Mouse (Mus musculus): ENCODE data around the gene Hook2. TPM values are rescaled to one million over a fixed set of nuclear protein-coding genes. Genes with fewer than 3 reads are reported as not detected.

Gene Hook2
- polyA plus RNA-seq, 1 experiment from 2014 or later: 68.6 TPM

GRCm38 (mm10) chr8:84963952-84964351 lies 26.5 kb upstream of the Hook2 start:
- Histone ChIP-seq H3K36me3 (ENCODE audit: control insufficient read depth, insufficient read depth) (peaks cover 7% of the 10 kb centered on the region; the same call in 1 of the 2 replicates), H3K4me1 (replicated peaks; ENCODE audit: control insufficient read depth, insufficient read depth, low read length) (peaks cover 6% of the 10 kb centered on the region; the same call in 1 of the 2 replicates), H3K27ac (ENCODE audit: low read depth, low read length) (no peak overlapping the region), H3K27me3 (replicated peaks; ENCODE audit: control insufficient read depth, insufficient read depth, low read length) (no peaks in the 10 kb centered on the region), H3K9ac (ENCODE audit: low read depth, low read length) (no peak overlapping the region), H3K4me3 (ENCODE audit: low read depth, low read length) (no peak overlapping the region), H3K9me3 (ENCODE audit: control insufficient read depth) (no peaks in the 10 kb centered on the region), H3K4me2 (replicated peaks; ENCODE audit: low read depth) (no peak overlapping the region)
- 80% methylated on average over 4 of the region's 4 CpGs for WGBS
- no peak for ATAC-seq
- peak; percentile 39 for TF ChIP-seq CTCF (IDR thresholded peaks at IDR 0.05; ENCODE audit: low read depth)

GRCm38 (mm10) chr8:84965731-84966291 lies 24.6 kb upstream of the Hook2 start:
- no peak for TF ChIP-seq CTCF (IDR thresholded peaks at IDR 0.05; ENCODE audit: low read depth)
- Histone ChIP-seq H3K27me3 (replicated peaks; ENCODE audit: control insufficient read depth, insufficient read depth, low read length) (no peaks in the 10 kb centered on the region), H3K9ac (ENCODE audit: low read depth, low read length) (peak overlapping the region; percentile 51), H3K27ac (ENCODE audit: low read depth, low read length) (peak overlapping the region; percentile 54; the same call in 1 of the 2 replicates), H3K36me3 (ENCODE audit: control insufficient read depth, insufficient read depth) (peaks cover 3% of the 10 kb centered on the region; the same call in 1 of the 2 replicates), H3K4me3 (ENCODE audit: low read depth, low read length) (peak overlapping the region; percentile 56), H3K9me3 (ENCODE audit: control insufficient read depth) (no peaks in the 10 kb centered on the region), H3K4me1 (replicated peaks; ENCODE audit: control insufficient read depth, insufficient read depth, low read length) (peaks cover 6% of the 10 kb centered on the region; the same call in 1 of the 2 replicates), H3K4me2 (replicated peaks; ENCODE audit: low read depth) (peak overlapping the region; percentile 92)
- ATAC-seq: peak; percentile 84
- under 1% methylated on average over 41 of the region's 41 CpGs for WGBS

GRCm38 (mm10) chr8:84966603-84967002 lies 23.8 kb upstream of the Hook2 start:
- H3K4me3 ChIP-seq (ENCODE audit: low read depth, low read length): no peak overlapping the region
- WGBS: 21% methylated on average over 3 of the region's 3 CpGs
- H3K27me3 ChIP-seq (replicated peaks; ENCODE audit: control insufficient read depth, insufficient read depth, low read length): no peaks in the 10 kb centered on the region
- TF ChIP-seq CTCF (IDR thresholded peaks at IDR 0.05; ENCODE audit: low read depth): no peak
- H3K36me3 ChIP-seq (ENCODE audit: control insufficient read depth, insufficient read depth): peaks cover 11% of the 10 kb centered on the region; the same call in 1 of the 2 replicates
- peaks cover 6% of the 10 kb centered on the region; the same call in 1 of the 2 replicates for H3K4me1 ChIP-seq (replicated peaks; ENCODE audit: control insufficient read depth, insufficient read depth, low read length)
- no peak for ATAC-seq
- no peaks in the 10 kb centered on the region for H3K9me3 ChIP-seq (ENCODE audit: control insufficient read depth)
- peak overlapping the region; percentile 92 for H3K4me2 ChIP-seq (replicated peaks; ENCODE audit: low read depth)
- no peak overlapping the region for H3K9ac ChIP-seq (ENCODE audit: low read depth, low read length)
- 0 out of 2 replicates have a peak overlapping the region, but pooled peaks have one; percentile 15 for H3K27ac ChIP-seq (ENCODE audit: low read depth, low read length)

GRCm38 (mm10) chr8:84967532-84968304 lies 22.7 kb upstream of the Hook2 start:
- Histone ChIP-seq H3K36me3 (ENCODE audit: control insufficient read depth, insufficient read depth) (peaks cover 22% of the 10 kb centered on the region), H3K27me3 (replicated peaks; ENCODE audit: control insufficient read depth, insufficient read depth, low read length) (no peaks in the 10 kb centered on the region), H3K27ac (ENCODE audit: low read depth, low read length) (peak overlapping the region; percentile 1; the same call in 1 of the 2 replicates), H3K9ac (ENCODE audit: low read depth, low read length) (no peak overlapping the region), H3K4me1 (replicated peaks; ENCODE audit: control insufficient read depth, insufficient read depth, low read length) (peaks cover 6% of the 10 kb centered on the region; the same call in 1 of the 2 replicates), H3K4me3 (ENCODE audit: low read depth, low read length) (no peak overlapping the region), H3K4me2 (replicated peaks; ENCODE audit: low read depth) (no peak overlapping the region; the same call in 1 of the 2 replicates), H3K9me3 (ENCODE audit: control insufficient read depth) (no peaks in the 10 kb centered on the region)
- no peak for TF ChIP-seq CTCF (IDR thresholded peaks at IDR 0.05; ENCODE audit: low read depth)
- ATAC-seq: no peak
- 90% methylated on average over 13 of the region's 13 CpGs for WGBS

GRCm38 (mm10) chr8:84968650-84969049 lies 21.8 kb upstream of the Hook2 start:
- no peak for TF ChIP-seq CTCF (IDR thresholded peaks at IDR 0.05; ENCODE audit: low read depth)
- peak overlapping the region; percentile 64 for H3K4me3 ChIP-seq (ENCODE audit: low read depth, low read length)
- H3K36me3 ChIP-seq (ENCODE audit: control insufficient read depth, insufficient read depth): peaks cover 27% of the 10 kb centered on the region
- H3K4me2 ChIP-seq (replicated peaks; ENCODE audit: low read depth): peak overlapping the region; percentile 74
- WGBS: 5% methylated on average over 2 of the region's 2 CpGs
- no peaks in the 10 kb centered on the region for H3K9me3 ChIP-seq (ENCODE audit: control insufficient read depth)
- no peaks in the 10 kb centered on the region for H3K27me3 ChIP-seq (replicated peaks; ENCODE audit: control insufficient read depth, insufficient read depth, low read length)
- ATAC-seq: no peak
- peak overlapping the region; percentile 87 for H3K27ac ChIP-seq (ENCODE audit: low read depth, low read length)
- peaks cover 6% of the 10 kb centered on the region; the same call in 1 of the 2 replicates for H3K4me1 ChIP-seq (replicated peaks; ENCODE audit: control insufficient read depth, insufficient read depth, low read length)
- H3K9ac ChIP-seq (ENCODE audit: low read depth, low read length): peak overlapping the region; percentile 81
